Mouse (Mus musculus): Measurements from ENCODE around the gene Atp8b3. TPM values are rescaled to one million over a fixed set of nuclear protein-coding genes. Genes with fewer than 3 reads are reported as not detected.

The Atp8b3 gene
- polyA plus RNA-seq, 1 experiment from 2014 or later: 0.23 TPM

GRCm38 (mm10) chr10:80561116-80561944 lies 22.4 kb upstream of the Atp8b3 start, which contains the start of gene Rexo1:
Gene Rexo1 (minus strand): TSS chr10:80561560.
- Histone ChIP-seq H3K27me3 (no peaks in the 10 kb centered on the region), H3K4me1 (peaks cover 48% of the 10 kb centered on the region), H3K4me3 (replicated peaks) (peak within 1 kb of the TSS; percentile 88), H3K9me3 (replicated peaks) (no peaks in the 10 kb centered on the region), H3K9ac (peak within 1 kb of the TSS; percentile 95), H3K36me3 (peaks cover 8% of the 10 kb centered on the region; the same call in 1 of the 2 replicates), H3K27ac (peak within 1 kb of the TSS; percentile 93), H3K4me2 (peak within 1 kb of the TSS; percentile 86)
- peak; percentile 83 for ATAC-seq (replicated peaks; ENCODE audit: low FRiP score)
- WGBS: under 1% methylated on average over 72 of the region's 72 CpGs

- H3K27ac ChIP-seq: peak overlapping the region; percentile 93; the same call in 1 of the 2 replicates
Measured at GRCm38 (mm10) chr10:80560621-80561020, 21.7 kb upstream of the Atp8b3 start.

GRCm38 (mm10) chr10:80559431-80559830 lies 20.5 kb upstream of the Atp8b3 start:
- no peak for ATAC-seq (replicated peaks; ENCODE audit: low FRiP score)
- no peak overlapping the region for H3K4me3 ChIP-seq (replicated peaks)

More at GRCm38 (mm10) chr10:80560621-80561020, 21.7 kb upstream of the Atp8b3 start:
- ATAC-seq (replicated peaks; ENCODE audit: low FRiP score): no peak
- under 1% methylated on average over 13 of the region's 13 CpGs for WGBS
- Histone ChIP-seq H3K4me1 (peaks cover 46% of the 10 kb centered on the region), H3K9ac (peak overlapping the region; percentile 95), H3K36me3 (peaks cover 4% of the 10 kb centered on the region; the same call in 1 of the 2 replicates), H3K9me3 (replicated peaks) (no peaks in the 10 kb centered on the region), H3K27me3 (no peaks in the 10 kb centered on the region), H3K4me3 (replicated peaks) (peak overlapping the region; percentile 88), H3K4me2 (peak overlapping the region; percentile 86)

GRCm38 (mm10) chr10:80557346-80557965 lies 18.5 kb upstream of the Atp8b3 start:
- 38% methylated on average over 5 of the region's 5 CpGs for WGBS
- Histone ChIP-seq H3K27me3 (no peaks in the 10 kb centered on the region), H3K4me2 (no peak overlapping the region), H3K9me3 (replicated peaks) (no peaks in the 10 kb centered on the region), H3K4me3 (replicated peaks) (no peak overlapping the region), H3K9ac (no peak overlapping the region), H3K36me3 (no peaks in the 10 kb centered on the region), H3K27ac (no peak overlapping the region), H3K4me1 (peaks cover 51% of the 10 kb centered on the region)
- no peak for ATAC-seq (replicated peaks; ENCODE audit: low FRiP score)

More at GRCm38 (mm10) chr10:80559431-80559830, 20.5 kb upstream of the Atp8b3 start:
- Histone ChIP-seq H3K27ac (no peak overlapping the region), H3K4me2 (no peak overlapping the region), H3K9me3 (replicated peaks) (no peaks in the 10 kb centered on the region), H3K27me3 (no peaks in the 10 kb centered on the region), H3K9ac (no peak overlapping the region), H3K4me1 (peaks cover 48% of the 10 kb centered on the region), H3K36me3 (no peaks in the 10 kb centered on the region)
- WGBS: 90% methylated on average over 7 of the region's 7 CpGs

GRCm38 (mm10) chr10:80553997-80554396 lies 15.1 kb upstream of the Atp8b3 start:
- WGBS: 82% methylated on average over 6 of the region's 6 CpGs
- Histone ChIP-seq H3K4me1 (peaks cover 27% of the 10 kb centered on the region), H3K4me2 (no peak overlapping the region), H3K27me3 (no peaks in the 10 kb centered on the region), H3K27ac (no peak overlapping the region), H3K36me3 (peaks cover 19% of the 10 kb centered on the region), H3K9me3 (replicated peaks) (no peaks in the 10 kb centered on the region), H3K4me3 (replicated peaks) (no peak overlapping the region), H3K9ac (no peak overlapping the region)
- no peak for ATAC-seq (replicated peaks; ENCODE audit: low FRiP score)

- no peaks in the 10 kb centered on the region for H3K9me3 ChIP-seq (replicated peaks)
- no peak overlapping the region for H3K4me2 ChIP-seq
- 90% methylated on average over 8 of the region's 8 CpGs for WGBS
- ATAC-seq (replicated peaks; ENCODE audit: low FRiP score): no peak
- H3K4me3 ChIP-seq (replicated peaks): no peak overlapping the region
- peaks cover 23% of the 10 kb centered on the region for H3K36me3 ChIP-seq
- no peak overlapping the region for H3K27ac ChIP-seq
- no peak overlapping the region for H3K9ac ChIP-seq
- peaks cover 28% of the 10 kb centered on the region for H3K4me1 ChIP-seq
- H3K27me3 ChIP-seq: no peaks in the 10 kb centered on the region
Measured at GRCm38 (mm10) chr10:80553575-80553974, 14.7 kb upstream of the Atp8b3 start.

GRCm38 (mm10) chr10:80552364-80552763 lies 13.4 kb upstream of the Atp8b3 start:
- H3K4me2 ChIP-seq: no peak overlapping the region
- H3K4me3 ChIP-seq (replicated peaks): no peak overlapping the region
- no peaks in the 10 kb centered on the region for H3K27me3 ChIP-seq
- H3K27ac ChIP-seq: no peak overlapping the region
- H3K36me3 ChIP-seq: peaks cover 35% of the 10 kb centered on the region
- no peaks in the 10 kb centered on the region for H3K9me3 ChIP-seq (replicated peaks)
- no peak for ATAC-seq (replicated peaks; ENCODE audit: low FRiP score)
- H3K4me1 ChIP-seq: peaks cover 18% of the 10 kb centered on the region
- WGBS: 59% methylated on average over 9 of the region's 9 CpGs
- no peak overlapping the region for H3K9ac ChIP-seq

- Histone ChIP-seq H3K4me3 (replicated peaks) (no peak overlapping the region), H3K36me3 (peaks cover 66% of the 10 kb centered on the region), H3K4me1 (peaks cover 15% of the 10 kb centered on the region), H3K9me3 (replicated peaks) (no peaks in the 10 kb centered on the region), H3K9ac (no peak overlapping the region), H3K27ac (no peak overlapping the region), H3K27me3 (no peaks in the 10 kb centered on the region), H3K4me2 (no peak overlapping the region)
- WGBS: 80% methylated on average over 21 of the region's 21 CpGs
- ATAC-seq (replicated peaks; ENCODE audit: low FRiP score): no peak
Measured at GRCm38 (mm10) chr10:80549279-80549678, 10.4 kb upstream of the Atp8b3 start.

GRCm38 (mm10) chr10:80548428-80549006 lies 9.6 kb upstream of the Atp8b3 start:
- Histone ChIP-seq H3K27me3 (no peaks in the 10 kb centered on the region), H3K4me3 (replicated peaks) (no peak overlapping the region), H3K36me3 (peaks cover 74% of the 10 kb centered on the region), H3K27ac (no peak overlapping the region), H3K9me3 (replicated peaks) (no peaks in the 10 kb centered on the region), H3K9ac (no peak overlapping the region), H3K4me2 (no peak overlapping the region), H3K4me1 (peaks cover 8% of the 10 kb centered on the region)
- peak; percentile 67 for ATAC-seq (replicated peaks; ENCODE audit: low FRiP score)
- 73% methylated on average over 10 of the region's 10 CpGs for WGBS

- Histone ChIP-seq H3K4me1 (peaks cover 6% of the 10 kb centered on the region), H3K27me3 (no peaks in the 10 kb centered on the region), H3K9me3 (replicated peaks) (no peaks in the 10 kb centered on the region), H3K27ac (no peak overlapping the region), H3K9ac (no peak overlapping the region), H3K36me3 (peaks cover 84% of the 10 kb centered on the region), H3K4me3 (replicated peaks) (no peak overlapping the region), H3K4me2 (no peak overlapping the region)
- no peak for ATAC-seq (replicated peaks; ENCODE audit: low FRiP score)
- 91% methylated on average over 15 of the region's 15 CpGs for WGBS
Measured at GRCm38 (mm10) chr10:80547539-80547938, 8.6 kb upstream of the Atp8b3 start.

GRCm38 (mm10) chr10:80546945-80547344 lies 8.0 kb upstream of the Atp8b3 start:
- peaks cover 6% of the 10 kb centered on the region for H3K4me1 ChIP-seq
- H3K9me3 ChIP-seq (replicated peaks): no peaks in the 10 kb centered on the region
- H3K27me3 ChIP-seq: no peaks in the 10 kb centered on the region
- H3K9ac ChIP-seq: no peak overlapping the region
- peaks cover 90% of the 10 kb centered on the region for H3K36me3 ChIP-seq
- no peak for ATAC-seq (replicated peaks; ENCODE audit: low FRiP score)
- H3K4me2 ChIP-seq: no peak overlapping the region
- WGBS: 93% methylated on average over 4 of the region's 4 CpGs
- H3K4me3 ChIP-seq (replicated peaks): no peak overlapping the region
- H3K27ac ChIP-seq: no peak overlapping the region

- WGBS: 93% methylated on average over 8 of the region's 8 CpGs
- ATAC-seq (replicated peaks; ENCODE audit: low FRiP score): no peak
- Histone ChIP-seq H3K4me2 (no peak overlapping the region), H3K36me3 (peaks cover 97% of the 10 kb centered on the region), H3K9ac (no peak overlapping the region), H3K27ac (no peak overlapping the region), H3K27me3 (no peaks in the 10 kb centered on the region), H3K9me3 (replicated peaks) (no peaks in the 10 kb centered on the region), H3K4me3 (replicated peaks) (no peak overlapping the region), H3K4me1 (peaks cover 6% of the 10 kb centered on the region)
Measured at GRCm38 (mm10) chr10:80545590-80545989, 6.7 kb upstream of the Atp8b3 start.

All from kidney, embryonic 15.5 days (tissue).